15 mouse cellular contexts compared by ENCODE assay signal in the genomic region with DNA sequence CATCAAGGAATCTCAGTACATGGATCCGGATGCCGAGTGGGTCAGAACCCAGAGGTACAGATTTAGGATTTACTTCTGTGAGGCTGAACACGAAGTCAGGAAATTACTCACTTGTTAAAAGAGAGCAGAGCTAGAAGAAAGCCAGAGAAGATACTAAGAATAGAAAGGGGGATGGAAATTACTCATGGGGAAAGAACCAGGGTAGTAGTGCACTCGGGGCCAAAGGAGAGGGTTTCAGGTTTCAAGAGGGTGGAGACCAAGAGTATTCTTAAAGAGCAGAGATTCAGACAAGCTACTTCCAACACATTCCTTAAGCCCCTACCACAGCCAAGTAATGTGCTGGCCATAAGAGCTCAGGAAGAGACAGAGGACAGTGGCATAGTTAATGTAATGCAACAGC. TPM values are rescaled to one million over a fixed set of nuclear protein-coding genes. Genes with fewer than 3 reads are reported as not detected.
DNase-seq lines count a peak whose midpoint lies in the region; ATAC-seq and TF ChIP-seq lines count a peak whose summit lies in the region.
"Had no signal": no experiment of that assay in that cellular context is flagged by ENCODE, and none has a peak within 500 bp of the region (broad histone marks: within the 10 kb centered on the region; RNA-seq: fewer than 3 reads in every experiment).

No protein-coding gene starts in this region.

- H3K4me2 ChIP-seq in limb, embryonic 15.5 days, result no peak overlapping the region
- no peak overlapping the region for H3K4me2 ChIP-seq in intestine, embryonic 15.5 days (replicated peaks)
- no peak overlapping the region for H3K4me2 ChIP-seq in liver, embryonic 12.5 days
- H3K4me2 ChIP-seq in hindbrain, postnatal 0 days (ENCODE audit: low read depth, low read length), result no peak overlapping the region
- H3K4me2 ChIP-seq: hindbrain, embryonic 12.5 days had no signal

- no peaks in the 10 kb centered on the region for H3K36me3 ChIP-seq in limb, embryonic 15.5 days
- H3K36me3 ChIP-seq in limb, embryonic 10.5 days, result no peaks in the 10 kb centered on the region
- H3K36me3 ChIP-seq in intestine, embryonic 15.5 days, result no peaks in the 10 kb centered on the region
- H3K36me3 ChIP-seq in liver, embryonic 12.5 days, result no peaks in the 10 kb centered on the region
- H3K36me3 ChIP-seq in hindbrain, postnatal 0 days (ENCODE audit: insufficient read depth, low read length), result no peaks in the 10 kb centered on the region
- H3K36me3 ChIP-seq: hindbrain, embryonic 12.5 days had no signal

- no peaks in the 10 kb centered on the region for H3K27me3 ChIP-seq in limb, embryonic 15.5 days
- no peaks in the 10 kb centered on the region for H3K27me3 ChIP-seq in limb, embryonic 10.5 days (ENCODE audit: low read depth, poor library complexity, severe bottlenecking)
- H3K27me3 ChIP-seq in intestine, embryonic 15.5 days (replicated peaks), result no peaks in the 10 kb centered on the region
- no peaks in the 10 kb centered on the region for H3K27me3 ChIP-seq in liver, embryonic 12.5 days (replicated peaks)
- no peaks in the 10 kb centered on the region for H3K27me3 ChIP-seq in hindbrain, postnatal 0 days (ENCODE audit: insufficient read depth, low read length)
- H3K27me3 ChIP-seq: hindbrain, embryonic 12.5 days had no signal

- intact Hi-C loops in gastrocnemius, adult 2 months (cut with DNase I), result loop anchor here (2.0 kb wide), 1 partner anchor 91 kb away; no protein-coding TSS in a partner anchor

- 41% methylated on average over 4 of the region's 4 CpGs for WGBS in limb, embryonic 15.5 days
- WGBS in limb, embryonic 10.5 days, result 53% methylated on average over 4 of the region's 4 CpGs
- 22% methylated on average over 4 of the region's 4 CpGs for WGBS in intestine, embryonic 15.5 days
- 38% methylated on average over 4 of the region's 4 CpGs for WGBS in liver, embryonic 12.5 days (ENCODE audit: insufficient replicate concordance)
- WGBS in hindbrain, postnatal 0 days, result 27% methylated on average over 4 of the region's 4 CpGs

- TF ChIP-seq CTCF in gastrocnemius, adult 2 months (IDR thresholded peaks at IDR 0.05), result no peak
- no peak for TF ChIP-seq CTCF in hindbrain, postnatal 0 days (IDR thresholded peaks at IDR 0.05; ENCODE audit: low read depth)

- no peak for DNase-seq in gastrocnemius, adult 2 months
- DNase-seq in gastrocnemius, adult 8-10 months (ENCODE audit: low spot score in 2 of 2), result no peak
- no peak for DNase-seq in limb, embryonic 10.5 days (ENCODE audit: low spot score)
- DNase-seq in NIH3T3 (ENCODE audit: low read depth), result peak; percentile 86
- DNase-seq in hindbrain, postnatal 0 days (ENCODE audit: low spot score), result no peak
- DNase-seq: cerebellum, adult 8-10 months; left cerebral cortex, postnatal 4 days; lung, postnatal 10 days; thymus, postnatal 4 days had no signal

- H3K27ac ChIP-seq in gastrocnemius, adult 2 months, result peak overlapping the region; percentile 54
- no peak overlapping the region for H3K27ac ChIP-seq in limb, embryonic 15.5 days
- no peak overlapping the region for H3K27ac ChIP-seq in limb, embryonic 10.5 days
- H3K27ac ChIP-seq in intestine, embryonic 15.5 days, result no peak overlapping the region
- H3K27ac ChIP-seq in liver, embryonic 12.5 days, result no peak overlapping the region
- H3K27ac ChIP-seq in hindbrain, postnatal 0 days, result no peak overlapping the region
- H3K27ac ChIP-seq: hindbrain, embryonic 12.5 days; layer of hippocampus, adult 2 months had no signal

- H3K4me1 ChIP-seq in limb, embryonic 15.5 days, result 0 out of 2 replicates have a peak, but pooled peaks cover 10% of the 10 kb centered on the region
- peaks cover 6% of the 10 kb centered on the region for H3K4me1 ChIP-seq in limb, embryonic 10.5 days
- H3K4me1 ChIP-seq in intestine, embryonic 15.5 days (replicated peaks), result peaks cover 6% of the 10 kb centered on the region; the same call in 1 of the 2 replicates
- H3K4me1 ChIP-seq in liver, embryonic 12.5 days, result 0 out of 2 replicates have a peak, but pooled peaks cover 5% of the 10 kb centered on the region
- no peaks in the 10 kb centered on the region for H3K4me1 ChIP-seq in hindbrain, postnatal 0 days (ENCODE audit: insufficient read depth, low read length)
- H3K4me1 ChIP-seq: hindbrain, embryonic 12.5 days had no signal

- ATAC-seq in limb, embryonic 15.5 days (ENCODE audit: insufficient number of reproducible peaks, low FRiP score, low TSS enrichment, low read depth), result 0 out of 2 replicates have a peak, but pooled peaks have one; percentile 43
- 0 out of 2 replicates have a peak, but pooled peaks have one; percentile 29 for ATAC-seq in intestine, embryonic 15.5 days
- no peak for ATAC-seq in liver, embryonic 12.5 days
- no peak for ATAC-seq in hindbrain, postnatal 0 days

- no peak overlapping the region for H3K4me3 ChIP-seq in gastrocnemius, adult 2 months
- no peak overlapping the region for H3K4me3 ChIP-seq in limb, embryonic 15.5 days
- no peak overlapping the region for H3K4me3 ChIP-seq in limb, embryonic 10.5 days
- H3K4me3 ChIP-seq in intestine, embryonic 15.5 days (replicated peaks), result no peak overlapping the region
- H3K4me3 ChIP-seq in liver, embryonic 12.5 days, result no peak overlapping the region
- H3K4me3 ChIP-seq in hindbrain, postnatal 0 days (ENCODE audit: low read length), result no peak overlapping the region
- H3K4me3 ChIP-seq: hindbrain, embryonic 12.5 days; layer of hippocampus, adult 2 months had no signal

- H3K9ac ChIP-seq in limb, embryonic 15.5 days, result no peak overlapping the region
- H3K9ac ChIP-seq in intestine, embryonic 15.5 days, result no peak overlapping the region
- H3K9ac ChIP-seq in liver, embryonic 12.5 days, result no peak overlapping the region
- no peak overlapping the region for H3K9ac ChIP-seq in hindbrain, postnatal 0 days (replicated peaks; ENCODE audit: low read length)
- H3K9ac ChIP-seq: hindbrain, embryonic 12.5 days had no signal

- H3K9me3 ChIP-seq in limb, embryonic 15.5 days, result no peaks in the 10 kb centered on the region
- no peaks in the 10 kb centered on the region for H3K9me3 ChIP-seq in limb, embryonic 10.5 days (replicated peaks)
- no peaks in the 10 kb centered on the region; the same call in 1 of the 2 replicates for H3K9me3 ChIP-seq in intestine, embryonic 15.5 days
- no peaks in the 10 kb centered on the region for H3K9me3 ChIP-seq in liver, embryonic 12.5 days (replicated peaks)
- no peaks in the 10 kb centered on the region for H3K9me3 ChIP-seq in hindbrain, postnatal 0 days (ENCODE audit: low read length)
- H3K9me3 ChIP-seq: hindbrain, embryonic 12.5 days had no signal

RNA-seq across cellular contexts. Expression of a gene that starts 1.0 kb away (rescaled TPM):
- total RNA-seq in gastrocnemius, adult 2 months (2021), result not detected
- not detected for total RNA-seq in gastrocnemius, adult 8-10 months (2022)
- 0.10 TPM in 1 of 2 replicates, not detected in the other for polyA plus RNA-seq in limb, embryonic 15.5 days (2015; fragmentation: Nextera tagmentation; extraction: Ambion mirVana)
- 0.08 TPM in 1 of 2 replicates, not detected in the other for polyA plus RNA-seq in limb, embryonic 10.5 days (2016; fragmentation: Nextera tagmentation; extraction: Ambion mirVana)
- 0.09 TPM in 1 of 2 replicates, not detected in the other for polyA plus RNA-seq in intestine, embryonic 15.5 days (2015; fragmentation: Nextera tagmentation; extraction: Ambion mirVana)
- 0.07 TPM in 1 of 2 replicates, not detected in the other for polyA plus RNA-seq in liver, embryonic 12.5 days (2016; fragmentation: Nextera tagmentation; extraction: Ambion mirVana)
- not detected in 2 replicates for total RNA-seq in hindbrain, postnatal 0 days (2014; rRNA removed)
- polyA plus RNA-seq in hindbrain, postnatal 0 days (2015; fragmentation: Nextera tagmentation; extraction: Ambion mirVana), result not detected in 2 replicates
- total RNA-seq: layer of hippocampus, adult 2 months; left cerebral cortex, postnatal 4 days had no signal
- polyA plus RNA-seq: hindbrain, embryonic 12.5 days had no signal

RNA-seq across cellular contexts. Expression of a gene that starts 14.1 kb away (rescaled TPM):
- 10 to 100 TPM; 60.6 to 85.4 TPM for total RNA-seq in gastrocnemius, adult 2 months (2021)
- 100 to 1,000 TPM in 1 of 4 experiments, 10 to 100 TPM in 3; 54.2 to 107 (median 77.1) TPM for total RNA-seq in gastrocnemius, adult 8-10 months (2022)
- 344 and 349 TPM in 2 replicates for polyA plus RNA-seq in limb, embryonic 15.5 days (2015; fragmentation: Nextera tagmentation; extraction: Ambion mirVana)
- 73.7 and 87.1 TPM in 2 replicates for polyA plus RNA-seq in limb, embryonic 10.5 days (2016; fragmentation: Nextera tagmentation; extraction: Ambion mirVana)
- polyA plus RNA-seq in intestine, embryonic 15.5 days (2015; fragmentation: Nextera tagmentation; extraction: Ambion mirVana), result 367 and 406 TPM in 2 replicates
- polyA plus RNA-seq in liver, embryonic 12.5 days (2016; fragmentation: Nextera tagmentation; extraction: Ambion mirVana), result 273 and 281 TPM in 2 replicates
- total RNA-seq in hindbrain, postnatal 0 days (2014; rRNA removed), result 101 and 111 TPM in 2 replicates
- 208 and 216 TPM in 2 replicates for polyA plus RNA-seq in hindbrain, postnatal 0 days (2015; fragmentation: Nextera tagmentation; extraction: Ambion mirVana)

RNA-seq across cellular contexts. Expression of a gene that starts 24.4 kb away (rescaled TPM):
- not detected for total RNA-seq in gastrocnemius, adult 2 months (2021)
- not detected for total RNA-seq in gastrocnemius, adult 8-10 months (2022)
- polyA plus RNA-seq in limb, embryonic 15.5 days (2015; fragmentation: Nextera tagmentation; extraction: Ambion mirVana), result not detected in 2 replicates
- polyA plus RNA-seq in limb, embryonic 10.5 days (2016; fragmentation: Nextera tagmentation; extraction: Ambion mirVana), result not detected in 2 replicates
- not detected in 2 replicates for polyA plus RNA-seq in intestine, embryonic 15.5 days (2015; fragmentation: Nextera tagmentation; extraction: Ambion mirVana)
- 0.05 TPM in 1 of 2 replicates, not detected in the other for polyA plus RNA-seq in liver, embryonic 12.5 days (2016; fragmentation: Nextera tagmentation; extraction: Ambion mirVana)
- not detected in 2 replicates for total RNA-seq in hindbrain, postnatal 0 days (2014; rRNA removed)
- polyA plus RNA-seq in hindbrain, postnatal 0 days (2015; fragmentation: Nextera tagmentation; extraction: Ambion mirVana), result 0.09 and 0.19 TPM in 2 replicates
- total RNA-seq: adrenal gland, adult 18-20 months; layer of hippocampus, adult 2 months; left cerebral cortex, postnatal 4 days had no signal
- polyA plus RNA-seq: hindbrain, embryonic 12.5 days had no signal

RNA-seq across cellular contexts. Expression of a gene that starts 24.5 kb away (rescaled TPM):
- total RNA-seq in gastrocnemius, adult 2 months (2021), result not detected
- total RNA-seq in gastrocnemius, adult 8-10 months (2022), result not detected
- polyA plus RNA-seq in limb, embryonic 15.5 days (2015; fragmentation: Nextera tagmentation; extraction: Ambion mirVana), result not detected in 2 replicates
- not detected in 2 replicates for polyA plus RNA-seq in limb, embryonic 10.5 days (2016; fragmentation: Nextera tagmentation; extraction: Ambion mirVana)
- polyA plus RNA-seq in intestine, embryonic 15.5 days (2015; fragmentation: Nextera tagmentation; extraction: Ambion mirVana), result not detected in 2 replicates
- polyA plus RNA-seq in liver, embryonic 12.5 days (2016; fragmentation: Nextera tagmentation; extraction: Ambion mirVana), result not detected in 2 replicates
- not detected in 2 replicates for total RNA-seq in hindbrain, postnatal 0 days (2014; rRNA removed)
- polyA plus RNA-seq in hindbrain, postnatal 0 days (2015; fragmentation: Nextera tagmentation; extraction: Ambion mirVana), result not detected in 2 replicates
- total RNA-seq: adrenal gland, adult 18-20 months; layer of hippocampus, adult 2 months; left cerebral cortex, postnatal 4 days had no signal
- polyA plus RNA-seq: hindbrain, embryonic 12.5 days had no signal

RNA-seq across cellular contexts. Expression of a gene that starts 43.4 kb away (rescaled TPM):
- 1 to 10 TPM; 5.7 to 6.3 TPM for total RNA-seq in gastrocnemius, adult 2 months (2021)
- 1 to 10 TPM; 5.4 to 6.4 (median 6.1) TPM for total RNA-seq in gastrocnemius, adult 8-10 months (2022)
- 7.3 and 7.5 TPM in 2 replicates for polyA plus RNA-seq in limb, embryonic 15.5 days (2015; fragmentation: Nextera tagmentation; extraction: Ambion mirVana)
- 9.8 and 12.1 TPM in 2 replicates for polyA plus RNA-seq in limb, embryonic 10.5 days (2016; fragmentation: Nextera tagmentation; extraction: Ambion mirVana)
- 8.5 TPM in 2 replicates for polyA plus RNA-seq in intestine, embryonic 15.5 days (2015; fragmentation: Nextera tagmentation; extraction: Ambion mirVana)
- polyA plus RNA-seq in liver, embryonic 12.5 days (2016; fragmentation: Nextera tagmentation; extraction: Ambion mirVana), result 5.8 and 6.2 TPM in 2 replicates
- total RNA-seq in hindbrain, postnatal 0 days (2014; rRNA removed), result 19.9 and 21.9 TPM in 2 replicates
- 4.3 and 4.5 TPM in 2 replicates for polyA plus RNA-seq in hindbrain, postnatal 0 days (2015; fragmentation: Nextera tagmentation; extraction: Ambion mirVana)

Comparison
In these comparisons a context has a peak if more than half of its experiments do, and no peak if none do; other contexts are left out.
1. ATAC-seq: peak in limb, embryonic 15.5 days (single experiment) and intestine, embryonic 15.5 days (single experiment); none in liver, embryonic 12.5 days (single experiment) and hindbrain, postnatal 0 days (single experiment).